Mouse (Mus musculus): ENCODE measurements around the gene Pknox2.

DNA sequence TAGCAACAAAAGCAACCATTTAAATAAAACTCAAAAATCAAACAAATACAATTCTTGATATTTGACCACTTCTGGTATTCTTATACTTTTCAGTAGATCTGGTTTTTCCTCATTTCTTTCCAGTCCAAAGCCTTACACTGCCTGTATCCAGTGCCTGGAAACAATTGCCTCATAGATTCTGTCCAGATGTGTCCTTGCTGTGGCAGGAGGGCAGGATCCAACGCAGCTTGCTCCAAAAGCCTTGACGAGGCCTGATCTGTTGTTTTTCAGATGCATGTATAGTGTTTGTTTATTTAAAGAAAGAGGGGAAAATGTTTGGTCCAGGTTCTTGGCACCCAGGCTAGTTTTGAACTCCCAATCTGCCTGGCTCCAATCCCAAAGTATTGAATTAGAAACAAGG, 290.9 kb downstream of the Pknox2 start:
- TF ChIP-seq CTCF (conservative IDR thresholded peaks at IDR 0.05; ENCODE audit: low read length) (no peak), POU5F1 (IDR thresholded peaks at IDR 0.05; ENCODE audit: borderline replicate concordance, low read length) (no peak), NANOG (IDR thresholded peaks at IDR 0.05; ENCODE audit: borderline replicate concordance, low read length) (no peak)

Data from E14TG2a.4 (cell line).